Mouse (Mus musculus) left cerebral cortex, postnatal 25 days (tissue): Measurements from ENCODE around the gene Cldn19. TPM values are rescaled to one million over a fixed set of nuclear protein-coding genes. Genes with fewer than 3 reads are reported as not detected.
"Not testable (repeated sequence)": the region's sequence is repeated elsewhere in the genome, so short reads cannot be mapped to it uniquely, and the experiment has no call there.

Experiments used
- DNase-seq, 2 experiments: peaks; one replicate each; pipeline ENCODE4 v3.0.0; 2022; ENCODE audit warnings: low spot score in 2 of 2, mixed read lengths in 1 of 2
- intact Hi-C: fragments of 180-260 bp; cut with DNase I; formaldehyde crosslinking; loops from one replicate; pipeline ENCODE4 v1.15.1; 2025
- total RNA-seq, 2 experiments: library from RNA; stranded (reverse); gene quantifications; 2 replicates each; pipeline ENCODE4 v1.2.3; 2021

Cldn19 gene
- total RNA-seq, 2 experiments from 2014 or later = 0.43 to 0.44 TPM

GRCm38 (mm10) chr4:119247462-119248235, 7.6 kb upstream of the Cldn19 start:
- intact Hi-C loops = loop anchor here (2.0 to 10.0 kb wide), 4 partner anchors 47 to 417 kb away; partner anchors contain the start of genes Foxj3, Frg2f1 and Ybx1

GRCm38 (mm10) chr4:119248407-119248965, 6.7 kb upstream of the Cldn19 start:
- intact Hi-C loops = loop anchor here (10.0 kb wide), 3 partner anchors 216 to 416 kb away; partner anchors contain the start of genes Foxj3 and Frg2f1
- no peak for DNase-seq

More at GRCm38 (mm10) chr4:119247462-119248235, 7.6 kb upstream of the Cldn19 start:
- DNase-seq = peak; percentile 62 to 72

GRCm38 (mm10) chr4:119252025-119252808, 3.0 kb upstream of the Cldn19 start:
- intact Hi-C loops = no loop called here

GRCm38 (mm10) chr4:119254012-119254618, 1.1 kb upstream of the Cldn19 start:
- peak in 1 of 2 experiments; percentile 66 for DNase-seq
- intact Hi-C loops = no loop called here

More at GRCm38 (mm10) chr4:119252025-119252808, 3.0 kb upstream of the Cldn19 start:
- DNase-seq = no peak

- intact Hi-C loops = no loop called here
- no peak for DNase-seq
Observed at GRCm38 (mm10) chr4:119257083-119257482, 1.9 kb downstream of the Cldn19 start.

GRCm38 (mm10) chr4:119259344-119260254, 4.4 kb downstream of the Cldn19 start:
- no peak for DNase-seq
- intact Hi-C loops = no loop called here

- intact Hi-C loops = no loop called here
- DNase-seq = no peak
Observed at GRCm38 (mm10) chr4:119261087-119261713, 6.0 kb downstream of the Cldn19 start.

- no peak for DNase-seq
- intact Hi-C loops = no loop called here
Observed at GRCm38 (mm10) chr4:119262483-119262882, 7.3 kb downstream of the Cldn19 start.

- no peak for DNase-seq
- intact Hi-C loops = no loop called here
Observed at GRCm38 (mm10) chr4:119263459-119263858, 8.2 kb downstream of the Cldn19 start.

- intact Hi-C loops = no loop called here
- DNase-seq = no peak
Observed at GRCm38 (mm10) chr4:119266606-119267005, 11.4 kb downstream of the Cldn19 start.

- DNase-seq = no peak
- intact Hi-C loops = no loop called here
Observed at GRCm38 (mm10) chr4:119274627-119275026, 19.4 kb downstream of the Cldn19 start.

GRCm38 (mm10) chr4:119275226-119275625, 20.0 kb downstream of the Cldn19 start:
- intact Hi-C loops = no loop called here
- DNase-seq = no peak

GRCm38 (mm10) chr4:119275726-119276125, 20.5 kb downstream of the Cldn19 start:
- DNase-seq = no peak
- intact Hi-C loops = no loop called here

GRCm38 (mm10) chr4:119278784-119279183, 23.6 kb downstream of the Cldn19 start:
- intact Hi-C loops = not testable (repeated sequence)

GRCm38 (mm10) chr4:119284861-119285260, 29.6 kb downstream of the Cldn19 start:
- no peak for DNase-seq
- intact Hi-C loops = no loop called here

More at GRCm38 (mm10) chr4:119278784-119279183, 23.6 kb downstream of the Cldn19 start:
- DNase-seq = not testable (repeated sequence)

GRCm38 (mm10) chr4:119285336-119285735, 30.1 kb downstream of the Cldn19 start:
- DNase-seq = no peak
- intact Hi-C loops = no loop called here

- intact Hi-C loops = no loop called here
- DNase-seq = no peak
Observed at GRCm38 (mm10) chr4:119291921-119292320, 36.7 kb downstream of the Cldn19 start.
